Mouse (Mus musculus) adrenal gland, postnatal 0 days (tissue): ENCODE results near the gene Gm11096. TPM values are rescaled to one million over a fixed set of nuclear protein-coding genes. Genes with fewer than 3 reads are reported as not detected.

Experiments
- polyA plus RNA-seq: library from polyadenylated mRNA; unstranded; fragments of >200 nt; fragmentation: Nextera tagmentation; extraction: Ambion mirVana; gene quantifications from 2 replicates; pipeline ENCODE4 v1.2.1, GENCODE M21; 2015

Gene Gm11096
- not detected in 2 replicates for polyA plus RNA-seq

GRCm38 (mm10) chr17:81441463-81441862 lies at the start of gene Gm11096:
Gene Gm11096 (plus strand): TSS chr17:81441763.

